Mouse (Mus musculus) spleen, adult 2 months (tissue): ENCODE measurements around the gene Ptpn1. TPM values are rescaled to one million over a fixed set of nuclear protein-coding genes. Genes with fewer than 3 reads are reported as not detected.

Experiments used
- DNase-seq, 2 experiments: peaks; one replicate each; pipeline versions ENCODE4 v3.0.0 to v3.0.0-alpha.2; 2012 to 2021; ENCODE audit warnings: low spot score in 2 of 2, low read depth in 1 of 2
- H3K27ac ChIP-seq: fragments of 200-500 bp; 2 replicates; pipeline ENCODE4 v1.5.1; 2012; ENCODE audit warnings: low read length, inconsistent platforms; ENCODE audit not compliant: insufficient read depth
- H3K27me3 ChIP-seq: fragments of 200-500 bp; 2 replicates; pipeline ENCODE4 v1.6.1; 2012; ENCODE audit warnings: mild to moderate bottlenecking, moderate library complexity, low read length, inconsistent platforms; ENCODE audit not compliant: control insufficient read depth, insufficient read depth
- H3K36me3 ChIP-seq: fragments of 200-500 bp; 2 replicates; pipeline ENCODE4 v1.6.1; 2012; ENCODE audit warnings: mild to moderate bottlenecking, low read length, inconsistent platforms; ENCODE audit not compliant: control insufficient read depth, insufficient read depth
- H3K4me1 ChIP-seq: fragments of 200-500 bp; 2 replicates; pipeline ENCODE4 v1.6.1; 2011; ENCODE audit warnings: inconsistent platforms; ENCODE audit not compliant: control insufficient read depth, insufficient read depth, insufficient read length
- H3K4me3 ChIP-seq: fragments of 200-500 bp; 2 replicates; pipeline ENCODE4 v1.5.1; 2011; ENCODE audit warnings: mild to moderate bottlenecking, inconsistent platforms; ENCODE audit not compliant: insufficient read depth, insufficient read length; ENCODE audit errors: extremely low read depth
- CTCF ChIP-seq: fragments of 200-500 bp; IDR thresholded peaks from 2 replicates; pipeline ENCODE4 v1.5.1; 2011; ENCODE audit warnings: mild to moderate bottlenecking, inconsistent platforms; ENCODE audit not compliant: insufficient read depth, insufficient read length, insufficient replicate concordance; ENCODE audit errors: extremely low read depth
- POLR2A ChIP-seq: fragments of 200-500 bp; IDR thresholded peaks from 2 replicates; pipeline ENCODE4 v1.6.1; 2011; ENCODE audit warnings: low read depth, low read length, inconsistent platforms
- WGBS: fragments of 180-500 bp; shearing (Covaris S2); methylation state at CpG from one replicate; pipeline ENCODE4 v1.1.7; 2018; 5-methylcytosine and 5-hydroxymethylcytosine counted together
- polyA plus RNA-seq: library from polyadenylated mRNA; depleted of rRNA; stranded (reverse); fragments of >200 nt; gene quantifications from 2 replicates; pipeline ENCODE4 v1.2.3, GENCODE M21; 2012; rRNA removed

Gene Ptpn1
- polyA plus RNA-seq, 1 experiment = 83.8 TPM

- Histone ChIP-seq H3K4me1 (no peaks in the 10 kb centered on the region), H3K36me3 (no peaks in the 10 kb centered on the region), H3K27me3 (no peaks in the 10 kb centered on the region), H3K27ac (no peak overlapping the region), H3K4me3 (no peak overlapping the region)
- no peak for TF ChIP-seq CTCF
- no peak for TF ChIP-seq POLR2A
- no peak for DNase-seq
- WGBS = 39% methylated on average over 3 of the region's 3 CpGs
Measured at GRCm38 (mm10) chr2:168026467-168026866, 94.6 kb downstream of the Ptpn1 start.

GRCm38 (mm10) chr2:168028376-168028775 lies 96.5 kb downstream of the Ptpn1 start:
- Histone ChIP-seq H3K4me1 (no peaks in the 10 kb centered on the region), H3K4me3 (no peak overlapping the region), H3K27ac (no peak overlapping the region), H3K27me3 (no peaks in the 10 kb centered on the region), H3K36me3 (no peaks in the 10 kb centered on the region)
- TF ChIP-seq CTCF (no peak), POLR2A (no peak)
- no peak for DNase-seq
- WGBS = 94% methylated on average over 3 of the region's 3 CpGs

Other genes starting within 250 kb of the Ptpn1 start
- 68.5 and 161 TPM in 2 replicates for gene Cebpb, start 243.1 kb upstream of the Ptpn1 start, polyA plus RNA-seq
- gene Tmem189, start 242.2 kb upstream of the Ptpn1 start, polyA plus RNA-seq = 90.7 and 126 TPM in 2 replicates
- 5.3 and 6.7 TPM in 2 replicates for gene Ripor3, start 78.6 kb downstream of the Ptpn1 start, polyA plus RNA-seq
- 1.5 and 2.1 TPM in 2 replicates for gene Pard6b, start 148.9 kb downstream of the Ptpn1 start, polyA plus RNA-seq